Mouse (Mus musculus) right cerebral cortex, postnatal 25 days (tissue): ENCODE measurements around the gene Cpxm2.

Experiments used
- DNase-seq: peaks from one replicate; pipeline ENCODE4 v3.0.0; 2022

Cpxm2 gene

DNA sequence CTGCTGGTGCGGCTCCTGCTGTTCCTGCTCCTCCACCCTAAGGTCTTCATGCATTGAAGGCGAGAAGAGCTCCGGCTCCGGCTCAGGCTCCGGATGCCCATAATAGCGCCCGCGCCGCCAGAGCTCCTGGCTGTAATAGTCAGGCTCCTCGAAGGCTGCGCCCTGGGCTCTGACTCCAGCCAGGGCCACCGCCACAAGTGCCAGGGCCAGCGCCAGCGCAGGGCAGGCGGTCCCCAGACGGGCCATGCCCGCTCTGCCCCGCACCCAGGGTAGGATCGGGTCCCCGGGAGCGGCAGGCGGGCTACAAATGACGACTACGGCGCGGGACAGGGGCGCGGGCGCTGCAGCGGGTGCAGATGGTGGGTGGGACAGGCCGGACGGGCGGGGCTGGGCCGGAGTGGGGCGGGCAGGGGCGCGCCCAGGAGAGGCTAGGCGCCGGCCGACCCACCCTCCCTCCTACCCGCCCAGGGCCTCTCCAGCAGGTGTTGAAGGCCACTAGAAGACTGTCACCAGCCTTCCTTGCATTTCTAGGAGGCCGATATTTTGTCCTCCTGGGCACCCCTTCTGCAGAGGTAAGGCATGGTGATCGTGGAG, at the start of gene Cpxm2:
Gene Cpxm2, minus strand, starts transcription at position 372 of the 594 bp plus-strand sequence.
- DNase-seq = no peak

DNA sequence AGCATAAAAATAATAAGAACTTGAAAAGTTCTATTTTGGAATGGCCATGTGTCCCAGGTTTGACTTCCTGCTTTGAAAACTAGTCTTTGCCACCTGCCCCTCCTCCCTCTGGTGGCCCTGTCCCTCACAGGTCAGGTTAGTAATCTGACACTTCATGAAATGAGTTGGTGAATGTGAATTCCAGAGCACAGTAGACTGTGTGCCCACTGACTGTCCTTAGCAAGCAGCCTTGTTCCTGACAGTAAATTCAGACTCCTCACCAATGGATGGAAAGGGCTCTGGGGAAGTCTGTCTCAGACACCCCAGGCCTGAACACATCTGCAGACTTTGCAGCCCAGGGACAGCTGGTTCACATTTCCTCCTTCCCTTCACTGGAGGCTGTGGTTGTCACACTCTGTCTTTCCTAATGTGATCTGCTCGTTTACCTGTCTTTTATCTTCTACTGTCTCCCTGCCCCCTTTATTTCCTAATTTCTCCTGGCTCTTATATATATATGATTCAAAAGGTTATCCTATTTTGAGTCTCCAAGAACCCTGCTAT, 49.6 kb upstream of the Cpxm2 start:
- DNase-seq = no peak

GRCm38 (mm10) chr7:132199686-132200085, 45.1 kb upstream of the Cpxm2 start:
- no peak for DNase-seq

GRCm38 (mm10) chr7:132198806-132199205, 44.3 kb upstream of the Cpxm2 start:
- no peak for DNase-seq

- no peak for DNase-seq
These were observed 43.4 kb upstream of the Cpxm2 start for GRCm38 (mm10) chr7:132197817-132198475.

DNA sequence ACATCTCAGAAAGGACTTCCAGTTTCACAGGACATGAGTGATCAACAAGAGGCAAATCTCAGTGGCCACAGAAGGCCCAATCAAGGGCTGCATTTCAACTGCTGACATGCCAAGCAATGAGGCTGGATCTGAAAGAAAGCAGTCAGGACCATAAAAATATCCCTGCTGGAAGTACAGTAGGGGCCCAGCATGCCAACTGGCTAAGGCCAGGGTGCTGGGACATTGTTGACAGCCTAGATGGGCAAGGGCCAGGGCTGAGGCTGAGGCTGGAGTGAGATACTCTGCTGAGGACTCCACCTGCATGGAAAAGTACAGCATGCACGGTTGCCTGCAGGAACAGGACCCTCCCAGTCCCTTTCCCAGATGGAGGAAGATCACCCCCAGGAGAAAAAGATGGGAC, 42.0 kb upstream of the Cpxm2 start:
- no peak for DNase-seq

- DNase-seq = no peak
These were observed 39.1 kb upstream of the Cpxm2 start for GRCm38 (mm10) chr7:132193606-132194005.

GRCm38 (mm10) chr7:132187456-132187855, 32.9 kb upstream of the Cpxm2 start:
- no peak for DNase-seq

DNA sequence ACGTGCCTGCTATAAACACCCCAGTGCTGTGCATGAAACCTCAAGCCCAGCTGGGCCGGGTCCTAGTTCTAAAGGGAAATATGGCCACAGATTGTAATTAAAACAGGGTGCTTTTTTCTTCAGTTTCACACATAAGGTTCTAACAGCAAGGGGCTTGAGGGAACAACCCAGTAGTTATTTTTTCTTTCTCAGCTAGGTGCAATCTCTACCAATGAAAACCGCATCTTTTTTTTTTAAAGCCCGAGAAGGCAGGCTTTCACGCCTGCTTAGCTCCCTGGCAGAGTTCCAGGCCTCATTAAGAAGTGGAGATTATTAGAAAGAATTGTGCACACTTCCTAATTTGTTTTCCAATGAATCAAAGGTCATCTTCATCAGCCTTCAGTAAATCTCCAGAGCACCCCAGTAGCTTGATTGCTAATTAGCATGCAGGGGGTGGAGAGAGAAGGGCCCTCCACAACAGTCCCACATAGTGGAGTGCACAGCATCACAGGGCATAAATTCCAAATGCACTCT, 29.4 kb upstream of the Cpxm2 start:
- no peak for DNase-seq

DNA sequence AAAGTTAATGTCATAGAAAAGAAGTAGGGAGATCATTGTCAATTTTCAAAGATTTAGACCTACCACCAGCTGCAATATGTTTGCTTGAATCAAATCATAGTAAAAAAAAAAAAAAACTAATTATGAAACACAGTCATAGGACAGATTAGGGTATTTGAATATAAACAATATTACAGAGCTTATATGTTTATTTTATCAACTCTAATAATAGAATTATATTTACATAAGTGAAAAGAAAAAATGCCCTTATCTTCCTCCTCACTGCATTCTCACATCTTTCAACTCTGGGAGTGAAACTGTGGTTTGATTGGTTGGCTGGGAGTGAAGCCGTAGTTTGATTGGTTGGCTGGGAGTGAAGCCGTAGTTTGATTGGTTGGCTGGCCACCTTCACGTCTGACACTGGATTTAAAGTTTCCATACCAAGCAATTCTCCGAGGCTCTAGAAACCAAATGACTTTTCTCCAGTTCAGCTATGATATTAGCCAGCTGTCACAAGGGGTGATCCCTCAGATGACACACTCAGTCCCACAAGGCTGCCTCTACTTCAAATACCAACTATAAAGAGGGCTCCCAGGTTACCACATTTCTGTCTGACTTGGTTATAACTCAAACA, 27.2 kb upstream of the Cpxm2 start:
- DNase-seq = no peak

DNA sequence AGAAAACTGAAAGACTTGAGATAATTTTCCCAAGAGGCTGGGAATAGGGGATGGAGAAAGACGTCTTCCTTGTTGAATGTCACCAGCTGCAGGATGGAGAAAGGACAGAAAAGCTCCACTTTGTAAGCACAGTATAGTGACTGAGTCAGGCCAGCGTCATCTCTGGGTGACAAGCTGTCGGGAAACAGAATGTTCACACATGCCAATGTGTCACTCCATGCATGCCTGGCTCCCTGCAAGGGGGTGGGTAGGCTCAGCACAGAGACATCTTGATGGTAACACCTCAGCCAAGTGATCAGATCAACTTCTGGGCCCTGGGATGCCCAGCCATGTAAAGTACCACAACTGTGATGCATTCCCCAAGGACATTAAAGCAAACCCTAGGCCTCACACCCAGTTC, 26.5 kb upstream of the Cpxm2 start:
- DNase-seq = no peak

- no peak for DNase-seq
These were observed 24.5 kb upstream of the Cpxm2 start for GRCm38 (mm10) chr7:132179049-132179448.

DNA sequence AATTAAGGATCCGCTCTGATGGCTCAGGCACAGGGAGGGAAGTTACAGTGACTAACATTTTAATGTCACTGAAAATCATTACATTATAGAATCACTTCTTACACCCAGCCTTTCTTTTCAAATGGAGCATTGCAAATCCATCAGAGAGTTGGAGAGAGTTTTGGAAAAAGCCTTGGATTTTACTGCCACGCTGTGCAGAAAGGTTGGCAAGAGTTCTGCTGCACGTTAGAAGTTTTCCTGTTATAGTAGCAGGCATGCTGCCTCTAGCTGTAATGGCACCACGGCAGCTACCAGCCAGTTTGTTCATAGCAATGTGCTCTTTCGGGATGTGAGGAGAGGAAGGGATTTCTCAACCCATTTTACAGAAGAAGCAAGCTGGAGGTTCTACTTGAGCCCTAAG, 20.2 kb upstream of the Cpxm2 start:
- DNase-seq = no peak

GRCm38 (mm10) chr7:132174296-132174695, 19.8 kb upstream of the Cpxm2 start:
- DNase-seq = no peak

DNA sequence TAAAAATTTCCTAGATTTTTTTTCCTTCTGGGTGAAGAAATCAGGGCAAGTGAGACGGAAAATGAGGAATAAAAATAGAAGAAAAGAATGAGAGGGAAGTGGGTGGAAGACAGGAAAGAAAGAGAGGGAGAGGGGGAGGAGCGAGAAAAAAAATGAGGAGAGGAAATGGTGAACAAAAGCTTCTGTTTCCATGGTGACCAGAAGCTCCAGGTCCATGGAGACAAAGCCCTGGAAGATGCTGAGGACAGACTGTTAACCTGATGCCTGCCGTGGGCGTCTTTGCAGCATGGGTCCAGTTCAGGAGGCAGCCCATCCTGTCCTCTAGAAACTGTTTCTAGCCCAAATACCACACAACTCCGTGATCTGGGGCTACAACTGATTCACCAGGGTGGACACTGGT, 17.7 kb upstream of the Cpxm2 start:
- DNase-seq = no peak

DNA sequence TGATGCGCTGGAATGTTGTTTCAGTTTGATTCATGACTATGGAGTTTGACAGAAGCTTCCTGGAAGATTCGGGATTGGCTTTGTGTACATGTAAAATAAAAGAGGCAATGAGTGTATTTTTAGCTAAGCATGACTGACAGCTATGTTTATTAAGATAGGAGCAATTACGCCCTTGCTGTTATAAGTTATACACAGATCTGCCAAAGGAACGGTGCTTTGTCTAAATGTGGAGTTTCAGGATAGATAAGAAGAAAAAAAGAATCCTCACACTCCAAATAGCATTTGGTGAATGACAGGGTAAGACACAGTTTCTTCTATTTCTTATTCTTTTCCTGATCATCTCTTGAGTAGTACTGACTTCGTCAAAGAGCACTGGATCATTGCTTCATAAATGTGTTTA, 17.2 kb upstream of the Cpxm2 start:
- DNase-seq = no peak

DNA sequence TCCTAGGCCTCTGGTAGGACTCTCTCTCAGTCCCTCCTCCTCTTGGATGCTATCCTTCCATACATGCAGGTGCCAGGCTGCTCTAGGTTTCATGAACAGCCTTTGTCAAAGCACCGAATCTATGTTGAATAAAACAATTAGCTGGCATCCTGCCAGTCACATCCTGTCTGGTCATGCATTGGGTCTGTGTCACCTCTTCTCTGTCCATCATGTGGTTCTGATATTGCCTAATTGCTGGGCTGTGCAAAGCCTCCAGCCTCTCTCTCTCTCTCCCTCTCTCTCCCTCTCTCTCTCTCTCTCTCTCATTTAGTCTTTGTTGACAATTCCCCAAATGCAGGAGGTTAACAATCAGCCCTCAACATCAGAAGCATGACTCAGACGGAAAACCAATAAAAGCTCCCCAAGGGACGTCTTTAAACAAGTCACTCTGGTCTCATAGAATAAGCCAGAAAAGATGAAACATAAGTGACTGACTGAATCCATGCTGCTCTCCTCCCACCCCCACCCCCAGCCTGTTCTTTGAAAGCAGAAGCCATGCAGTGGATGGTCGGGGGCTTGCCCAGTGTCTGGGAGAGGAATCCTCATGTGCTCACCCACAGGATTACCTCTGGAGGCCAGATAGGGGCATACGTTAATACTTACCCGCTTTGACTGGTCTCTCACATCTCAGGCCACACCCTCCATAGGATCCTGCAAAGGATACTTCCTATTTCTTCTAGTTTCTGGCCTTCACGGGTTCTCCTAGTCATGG, 15.1 kb upstream of the Cpxm2 start:
- no peak for DNase-seq

DNA sequence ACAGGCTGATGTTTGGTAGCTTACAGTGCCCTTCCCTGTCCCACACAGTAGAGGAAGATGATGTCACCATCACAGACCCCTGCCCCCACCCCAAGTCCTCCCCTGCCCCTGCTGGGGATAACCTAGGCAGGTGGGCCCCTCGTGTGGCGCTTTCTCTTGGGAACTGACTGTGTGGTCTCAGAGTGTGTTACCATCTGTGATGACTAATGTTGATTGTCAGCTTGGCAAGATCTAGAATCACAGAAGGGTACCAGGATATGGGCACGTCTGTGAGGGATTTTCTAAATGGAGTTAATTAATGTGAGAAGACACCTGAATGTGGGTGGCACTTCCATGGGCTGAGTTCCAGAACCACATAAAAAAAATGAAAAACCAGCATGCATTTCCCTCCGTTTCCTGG, 12.7 kb upstream of the Cpxm2 start:
- DNase-seq = no peak

DNA sequence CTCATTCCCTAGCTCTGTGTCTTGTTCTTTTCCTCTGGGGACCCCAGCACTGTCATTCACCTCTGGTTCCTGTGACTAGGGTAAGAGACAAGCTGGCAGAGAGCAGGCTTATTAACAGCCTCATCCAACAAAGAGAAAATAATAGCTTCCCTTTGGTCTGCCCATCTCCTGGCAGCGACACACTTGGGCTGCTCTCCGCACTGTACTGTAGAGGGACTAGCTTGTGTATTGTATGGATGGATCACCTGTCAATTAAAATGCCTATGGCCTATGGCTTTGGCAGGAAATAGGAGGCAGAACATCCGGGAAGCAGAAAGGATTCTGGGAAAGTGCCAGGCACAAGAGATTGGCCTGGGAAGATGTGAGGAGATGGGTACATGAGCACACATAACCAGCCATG, 7.7 kb upstream of the Cpxm2 start:
- no peak for DNase-seq

DNA sequence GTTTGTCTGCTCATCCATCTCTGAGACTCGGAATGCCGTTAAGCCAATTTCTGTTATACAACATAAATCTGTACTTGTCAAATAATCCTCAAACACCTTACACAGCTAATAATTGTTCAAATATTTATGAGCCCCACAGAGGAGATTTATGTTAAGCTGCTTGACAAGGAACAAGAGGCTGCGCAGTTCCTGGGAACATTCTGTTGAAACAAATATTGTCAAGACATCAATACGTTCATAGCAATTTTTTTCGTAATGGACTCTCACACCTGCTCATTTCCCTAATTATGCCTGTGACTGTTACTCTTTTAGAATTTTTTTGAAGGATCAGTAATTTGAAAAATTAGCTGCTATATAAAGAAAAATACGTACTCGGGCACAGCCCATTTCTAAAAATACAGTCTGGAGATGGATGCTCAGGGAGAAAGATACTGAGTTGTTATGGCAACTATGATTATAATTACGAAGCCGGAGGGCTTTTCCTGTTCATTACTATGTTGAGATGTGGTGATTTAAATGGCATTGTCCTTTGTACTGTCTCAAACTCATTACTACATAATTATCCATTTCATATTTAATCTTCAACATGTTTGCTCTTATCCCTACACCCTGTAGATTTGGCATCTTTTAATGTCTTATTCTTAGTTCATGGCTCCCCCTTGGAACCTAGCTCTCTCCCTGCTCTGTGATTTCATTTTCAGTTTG, 3.9 kb upstream of the Cpxm2 start:
- no peak for DNase-seq

DNA sequence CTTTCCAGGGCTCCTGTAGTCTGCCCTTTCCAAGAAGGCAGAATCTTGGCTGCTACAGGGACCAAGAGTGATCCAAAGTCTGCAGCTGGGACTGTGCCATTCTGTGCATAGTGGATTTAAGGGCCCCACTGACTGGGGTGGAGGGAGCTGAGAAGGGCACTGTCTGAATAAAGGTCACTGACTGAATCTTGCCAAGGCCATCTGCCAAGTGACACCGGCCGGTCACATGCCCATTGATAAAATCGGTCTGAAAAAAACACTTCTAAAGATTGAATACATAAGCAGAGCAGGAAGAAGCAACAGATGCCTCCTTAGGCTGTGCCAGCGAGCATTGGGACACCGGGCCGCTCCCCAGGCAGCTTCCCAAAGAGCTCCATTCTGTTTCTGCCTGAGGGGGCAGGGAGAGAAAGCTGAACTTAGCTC, 803 bp downstream of the Cpxm2 start:
- peak; percentile 45 for DNase-seq

GRCm38 (mm10) chr7:132145227-132145800, 9.2 kb downstream of the Cpxm2 start:
- no peak for DNase-seq
